Mouse (Mus musculus): ENCODE data around the gene Sfrp4. TPM values are rescaled to one million over a fixed set of nuclear protein-coding genes. Genes with fewer than 3 reads are reported as not detected.

Gene Sfrp4
- polyA plus RNA-seq, 1 experiment, result not detected

DNA sequence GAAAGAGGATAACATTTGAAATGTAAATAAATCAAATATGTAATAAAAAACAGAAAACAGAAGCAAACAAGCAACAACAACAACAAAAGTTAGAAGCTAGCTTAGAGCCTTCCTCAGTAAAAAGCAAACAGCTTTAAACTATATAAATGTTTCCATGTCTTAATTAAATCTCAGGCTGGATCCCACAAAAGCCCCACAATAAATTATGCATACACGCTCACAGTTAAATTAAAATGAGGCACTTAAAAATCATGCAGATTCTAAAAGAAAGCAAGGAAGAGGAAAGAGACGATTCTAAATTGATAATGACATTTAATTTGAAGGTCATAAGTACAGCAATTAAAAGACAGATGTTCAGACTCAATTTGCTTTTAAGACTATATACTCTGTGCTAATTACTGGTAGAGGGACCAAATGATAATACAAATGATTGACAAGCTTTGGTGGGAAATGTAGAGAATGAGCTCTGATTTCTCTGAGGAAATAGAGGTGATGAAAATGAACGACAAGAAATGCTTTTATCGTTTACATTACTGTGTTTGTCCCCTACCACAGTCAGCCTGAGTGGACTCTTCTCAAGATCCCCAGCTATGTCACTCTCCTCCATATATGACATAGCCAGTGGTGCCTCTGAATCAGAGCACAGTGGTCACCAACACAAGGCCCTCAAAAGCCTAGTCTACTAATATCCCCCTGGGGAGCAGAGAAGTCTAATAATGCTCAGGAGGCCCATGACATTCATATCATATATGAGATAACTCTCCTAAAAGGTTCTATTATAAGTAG is 45.6 kb downstream of the Sfrp4 start:
- TF ChIP-seq POLR2A (IDR thresholded peaks at IDR 0.05; ENCODE audit: insufficient read depth, low read depth, low read length) (no peak), CTCF (IDR thresholded peaks at IDR 0.05; ENCODE audit: insufficient read depth, low read depth, low read length) (no peak)
- 50% methylated on average over 4 of the region's 4 CpGs for WGBS
- Histone ChIP-seq H3K4me3 (ENCODE audit: insufficient read depth, low read depth, low read length) (no peak overlapping the region), H3K4me1 (ENCODE audit: control insufficient read depth, insufficient read depth, low read length) (no peaks in the 10 kb centered on the region), H3K27ac (ENCODE audit: insufficient read depth, low read depth, low read length) (no peak overlapping the region)

DNA sequence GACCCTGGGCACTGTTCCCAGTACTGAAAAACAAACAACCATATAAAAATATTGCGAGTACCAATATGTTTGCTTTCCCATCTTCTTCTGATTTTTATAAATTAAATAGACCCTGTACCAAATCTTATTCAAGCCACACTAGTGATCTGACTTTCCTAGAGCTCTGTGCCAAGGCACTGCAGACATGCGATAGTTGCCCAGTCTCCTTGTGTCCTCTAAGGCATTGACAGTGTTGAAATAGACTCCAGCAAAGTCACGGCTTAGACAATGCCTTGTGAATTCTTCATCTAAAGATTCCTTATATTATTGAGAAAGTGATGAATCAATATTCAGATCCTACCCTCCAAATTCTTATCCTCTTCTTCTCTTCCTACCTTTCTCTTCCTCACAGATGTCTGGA is 51.1 kb downstream of the Sfrp4 start:
- H3K27ac ChIP-seq (ENCODE audit: insufficient read depth, low read depth, low read length), result no peak overlapping the region
- no peaks in the 10 kb centered on the region for H3K4me1 ChIP-seq (ENCODE audit: control insufficient read depth, insufficient read depth, low read length)
- no peak for TF ChIP-seq POLR2A (IDR thresholded peaks at IDR 0.05; ENCODE audit: insufficient read depth, low read depth, low read length)
- no peak for TF ChIP-seq CTCF (IDR thresholded peaks at IDR 0.05; ENCODE audit: insufficient read depth, low read depth, low read length)
- 55% methylated on average over 3 of the region's 3 CpGs for WGBS
- no peak overlapping the region for H3K4me3 ChIP-seq (ENCODE audit: insufficient read depth, low read depth, low read length)

- TF ChIP-seq POLR2A (IDR thresholded peaks at IDR 0.05; ENCODE audit: insufficient read depth, low read depth, low read length) (no peak), CTCF (IDR thresholded peaks at IDR 0.05; ENCODE audit: insufficient read depth, low read depth, low read length) (no peak)
- Histone ChIP-seq H3K27ac (ENCODE audit: insufficient read depth, low read depth, low read length) (no peak overlapping the region), H3K4me3 (ENCODE audit: insufficient read depth, low read depth, low read length) (no peak overlapping the region)
These were observed 51.7 kb downstream of the Sfrp4 start for GRCm38 (mm10) chr13:19674601-19675000.

More at GRCm38 (mm10) chr13:19674601-19675000, 51.7 kb downstream of the Sfrp4 start:
- no peaks in the 10 kb centered on the region for H3K4me1 ChIP-seq (ENCODE audit: control insufficient read depth, insufficient read depth, low read length)

Other genes starting within 250 kb of the Sfrp4 start
- not detected in 2 replicates for gene Stard3nl, start 227.3 kb upstream of the Sfrp4 start, polyA plus RNA-seq (2012; ENCODE audit: insufficient read depth, insufficient read length, low replicate concordance, missing spikeins)
- gene Epdr1, start 3.2 kb upstream of the Sfrp4 start, polyA plus RNA-seq (2012; ENCODE audit: insufficient read depth, insufficient read length, low replicate concordance, missing spikeins), result not detected in 2 replicates
- not detected in 2 replicates for gene Nme8, start 74.7 kb downstream of the Sfrp4 start, polyA plus RNA-seq (2012; ENCODE audit: insufficient read depth, insufficient read length, low replicate concordance, missing spikeins)
- not detected in 2 replicates for gene Gpr141, start 201.2 kb downstream of the Sfrp4 start, polyA plus RNA-seq (2012; ENCODE audit: insufficient read depth, insufficient read length, low replicate concordance, missing spikeins)

Measured in olfactory bulb, adult 2 months (tissue).